Mouse (Mus musculus): ENCODE data around the gene Lrit2. TPM values are rescaled to one million over a fixed set of nuclear protein-coding genes. Genes with fewer than 3 reads are reported as not detected.
A peak's percentile ranks its signal among the peaks of the same experiment; 100 is the strongest.

Gene Lrit2
- polyA plus RNA-seq, 1 experiment from 2014 or later: not detected

DNA sequence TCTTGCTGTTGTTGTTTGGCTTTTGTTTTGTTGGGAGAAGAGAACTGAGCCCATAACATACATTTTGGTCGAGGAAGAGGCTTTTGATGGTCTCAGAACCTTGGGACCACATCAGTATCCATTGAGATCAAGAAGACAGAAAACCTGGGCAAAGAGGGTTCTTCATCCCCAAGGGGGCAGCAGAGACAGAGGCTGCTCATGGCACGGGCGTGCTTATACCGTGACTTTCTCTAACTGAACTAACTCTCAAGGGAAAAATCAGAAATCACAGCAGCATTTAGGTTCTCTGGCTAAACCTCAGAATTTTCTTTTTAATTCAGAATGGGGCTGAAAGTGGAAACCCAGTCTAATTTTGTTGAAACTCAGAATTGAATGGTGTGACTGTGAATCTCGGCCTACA lies 33.3 kb upstream of the Lrit2 start:
- Histone ChIP-seq H3K27ac (ENCODE audit: low read length) (no peak overlapping the region), H3K4me1 (ENCODE audit: insufficient read depth, low read depth, low read length) (no peaks in the 10 kb centered on the region), H3K9ac (replicated peaks; ENCODE audit: low read depth) (no peak overlapping the region), H3K4me3 (ENCODE audit: low read depth, low read length) (no peak overlapping the region), H3K36me3 (ENCODE audit: insufficient read depth, low read length) (no peaks in the 10 kb centered on the region), H3K27me3 (replicated peaks; ENCODE audit: insufficient read depth, low read length) (no peaks in the 10 kb centered on the region), H3K9me3 (ENCODE audit: low read length) (no peaks in the 10 kb centered on the region), H3K4me2 (replicated peaks; ENCODE audit: low read depth, low read length) (no peak overlapping the region)
- DNase-seq (ENCODE audit: low spot score) (no peak), ATAC-seq (no peak)
- 41% methylated on average over 5 of the region's 5 CpGs for WGBS
- no peak for TF ChIP-seq EP300 (IDR thresholded peaks at IDR 0.05)
- 0 out of 2 replicates have a peak, but pooled peaks have one; percentile 14 for TF ChIP-seq CTCF (IDR thresholded peaks at IDR 0.05)

DNA sequence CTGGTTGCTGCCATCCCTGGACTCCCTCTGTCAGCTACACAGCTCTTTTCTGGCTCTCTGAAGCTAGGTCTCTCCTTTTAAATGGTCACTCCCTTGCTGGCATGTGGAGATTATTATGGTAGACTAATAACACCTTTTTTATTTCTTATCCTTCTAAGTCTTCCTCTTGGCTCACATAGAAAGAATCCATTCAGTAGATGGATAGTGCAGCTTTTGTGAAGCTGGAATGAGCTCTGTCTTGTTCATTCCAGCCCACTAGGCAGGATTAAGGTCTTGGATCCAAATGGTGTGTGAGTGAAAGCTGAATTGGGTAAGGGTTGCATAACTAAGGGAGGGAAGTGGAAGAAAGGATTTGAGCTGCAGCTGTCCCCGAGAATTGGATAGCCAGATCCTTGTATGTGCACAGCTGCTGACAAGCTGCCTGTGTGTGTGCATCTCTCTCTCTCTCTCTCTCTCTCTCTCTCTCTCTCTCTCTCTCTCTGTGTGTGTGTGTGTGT lies 18.8 kb upstream of the Lrit2 start, which contains the start of gene Rgr:
Gene Rgr (minus strand): TSS at position 51 of the 497 bp plus-strand sequence.
- H3K4me1 ChIP-seq (ENCODE audit: insufficient read depth, low read depth, low read length): no peaks in the 10 kb centered on the region
- 55% methylated on average over 1 of the region's 1 CpGs for WGBS
- DNase-seq (ENCODE audit: low spot score) (no peak), ATAC-seq (no peak)
- H3K27ac ChIP-seq (ENCODE audit: low read length): no peak within 1 kb of the TSS
- TF ChIP-seq CTCF (IDR thresholded peaks at IDR 0.05): no peak
- TF ChIP-seq EP300 (IDR thresholded peaks at IDR 0.05): no peak
- no peaks in the 10 kb centered on the region for H3K9me3 ChIP-seq (ENCODE audit: low read length)
- H3K4me3 ChIP-seq (ENCODE audit: low read depth, low read length): no peak within 1 kb of the TSS
- H3K4me2 ChIP-seq (replicated peaks; ENCODE audit: low read depth, low read length): no peak within 1 kb of the TSS
- no peaks in the 10 kb centered on the region for H3K27me3 ChIP-seq (replicated peaks; ENCODE audit: insufficient read depth, low read length)
- H3K9ac ChIP-seq (replicated peaks; ENCODE audit: low read depth): no peak within 1 kb of the TSS
- H3K36me3 ChIP-seq (ENCODE audit: insufficient read depth, low read length): no peaks in the 10 kb centered on the region

DNA sequence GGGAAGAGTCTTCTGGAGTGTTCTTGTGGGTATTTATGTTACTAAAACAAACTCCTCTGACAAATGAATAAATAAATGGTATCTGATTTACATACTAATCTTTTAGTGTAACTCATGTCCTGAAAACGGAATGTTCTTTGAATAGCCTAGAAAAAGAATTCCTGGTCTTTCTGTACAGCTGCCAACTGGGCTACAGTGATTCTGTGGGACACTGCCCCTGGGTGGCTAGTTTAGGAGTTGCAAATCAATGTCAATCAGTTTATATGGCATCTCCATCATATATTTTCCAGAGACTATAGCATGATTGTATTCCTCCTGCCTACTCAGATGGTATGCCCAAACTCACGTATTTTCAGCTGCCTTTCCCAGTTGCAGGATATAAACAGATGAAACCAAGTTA lies 2.9 kb upstream of the Lrit2 start:
- Histone ChIP-seq H3K27me3 (replicated peaks; ENCODE audit: insufficient read depth, low read length) (no peaks in the 10 kb centered on the region), H3K4me2 (replicated peaks; ENCODE audit: low read depth, low read length) (no peak overlapping the region), H3K27ac (ENCODE audit: low read length) (no peak overlapping the region), H3K9me3 (ENCODE audit: low read length) (no peaks in the 10 kb centered on the region), H3K36me3 (ENCODE audit: insufficient read depth, low read length) (no peaks in the 10 kb centered on the region), H3K4me3 (ENCODE audit: low read depth, low read length) (no peak overlapping the region), H3K4me1 (ENCODE audit: insufficient read depth, low read depth, low read length) (no peaks in the 10 kb centered on the region), H3K9ac (replicated peaks; ENCODE audit: low read depth) (no peak overlapping the region)
- TF ChIP-seq CTCF (IDR thresholded peaks at IDR 0.05) (no peak), EP300 (IDR thresholded peaks at IDR 0.05) (no peak)
- DNase-seq (ENCODE audit: low spot score) (no peak), ATAC-seq (no peak)
- 39% methylated on average over 2 of the region's 2 CpGs for WGBS

DNA sequence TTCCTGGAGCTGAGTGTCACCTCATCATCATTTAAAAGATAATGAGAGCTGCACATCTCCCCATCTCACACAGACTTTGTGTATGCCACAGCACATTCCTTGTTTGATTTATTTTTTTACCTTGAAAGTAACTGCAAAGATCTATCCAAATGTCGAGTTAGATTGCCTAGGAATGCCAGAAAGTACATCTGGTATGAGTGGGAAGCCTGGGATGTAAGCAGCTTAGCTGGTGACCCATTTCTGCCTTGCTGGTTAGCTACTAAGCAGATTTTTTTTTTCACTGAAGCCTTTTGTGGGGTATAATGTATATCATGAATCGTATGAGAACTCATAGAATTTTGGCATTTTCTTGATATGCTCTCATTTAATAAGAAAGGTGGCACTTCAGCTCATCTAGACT lies 1.1 kb upstream of the Lrit2 start:
- DNase-seq (ENCODE audit: low spot score): no peak
- no peaks in the 10 kb centered on the region for H3K27me3 ChIP-seq (replicated peaks; ENCODE audit: insufficient read depth, low read length)
- TF ChIP-seq CTCF (IDR thresholded peaks at IDR 0.05): no peak
- no peak for TF ChIP-seq EP300 (IDR thresholded peaks at IDR 0.05)
- H3K4me2 ChIP-seq (replicated peaks; ENCODE audit: low read depth, low read length): no peak overlapping the region
- no peaks in the 10 kb centered on the region for H3K4me1 ChIP-seq (ENCODE audit: insufficient read depth, low read depth, low read length)
- H3K27ac ChIP-seq (ENCODE audit: low read length): no peak overlapping the region
- H3K9me3 ChIP-seq (ENCODE audit: low read length): no peaks in the 10 kb centered on the region
- H3K4me3 ChIP-seq (ENCODE audit: low read depth, low read length): no peak overlapping the region
- H3K36me3 ChIP-seq (ENCODE audit: insufficient read depth, low read length): no peaks in the 10 kb centered on the region
- WGBS: 41% methylated on average over 2 of the region's 2 CpGs
- ATAC-seq: no peak
- H3K9ac ChIP-seq (replicated peaks; ENCODE audit: low read depth): no peak overlapping the region

GRCm38 (mm10) chr14:37068516-37068915 lies 787 bp downstream of the Lrit2 start:
- Histone ChIP-seq H3K4me2 (replicated peaks; ENCODE audit: low read depth, low read length) (no peak overlapping the region), H3K9ac (replicated peaks; ENCODE audit: low read depth) (no peak overlapping the region), H3K9me3 (ENCODE audit: low read length) (no peaks in the 10 kb centered on the region), H3K4me1 (ENCODE audit: insufficient read depth, low read depth, low read length) (no peaks in the 10 kb centered on the region), H3K36me3 (ENCODE audit: insufficient read depth, low read length) (no peaks in the 10 kb centered on the region), H3K4me3 (ENCODE audit: low read depth, low read length) (no peak overlapping the region), H3K27ac (ENCODE audit: low read length) (no peak overlapping the region), H3K27me3 (replicated peaks; ENCODE audit: insufficient read depth, low read length) (no peaks in the 10 kb centered on the region)
- ATAC-seq (no peak), DNase-seq (ENCODE audit: low spot score) (peak; percentile 39)
- TF ChIP-seq CTCF (IDR thresholded peaks at IDR 0.05): no peak
- no peak for TF ChIP-seq EP300 (IDR thresholded peaks at IDR 0.05)
- 21% methylated on average over 9 of the region's 9 CpGs for WGBS

GRCm38 (mm10) chr14:37080724-37081123 lies 13.0 kb downstream of the Lrit2 start:
- TF ChIP-seq CTCF (IDR thresholded peaks at IDR 0.05) (no peak), EP300 (IDR thresholded peaks at IDR 0.05) (no peak)
- DNase-seq (ENCODE audit: low spot score): no peak
- ATAC-seq: no peak
- no peaks in the 10 kb centered on the region for H3K27me3 ChIP-seq (replicated peaks; ENCODE audit: insufficient read depth, low read length)
- H3K36me3 ChIP-seq (ENCODE audit: insufficient read depth, low read length): no peaks in the 10 kb centered on the region
- 63% methylated on average over 1 of the region's 1 CpGs for WGBS
- no peak overlapping the region for H3K4me2 ChIP-seq (replicated peaks; ENCODE audit: low read depth, low read length)
- no peak overlapping the region for H3K27ac ChIP-seq (ENCODE audit: low read length)
- H3K9ac ChIP-seq (replicated peaks; ENCODE audit: low read depth): no peak overlapping the region
- no peak overlapping the region for H3K4me3 ChIP-seq (ENCODE audit: low read depth, low read length)
- H3K9me3 ChIP-seq (ENCODE audit: low read length): no peaks in the 10 kb centered on the region
- no peaks in the 10 kb centered on the region for H3K4me1 ChIP-seq (ENCODE audit: insufficient read depth, low read depth, low read length)

DNA sequence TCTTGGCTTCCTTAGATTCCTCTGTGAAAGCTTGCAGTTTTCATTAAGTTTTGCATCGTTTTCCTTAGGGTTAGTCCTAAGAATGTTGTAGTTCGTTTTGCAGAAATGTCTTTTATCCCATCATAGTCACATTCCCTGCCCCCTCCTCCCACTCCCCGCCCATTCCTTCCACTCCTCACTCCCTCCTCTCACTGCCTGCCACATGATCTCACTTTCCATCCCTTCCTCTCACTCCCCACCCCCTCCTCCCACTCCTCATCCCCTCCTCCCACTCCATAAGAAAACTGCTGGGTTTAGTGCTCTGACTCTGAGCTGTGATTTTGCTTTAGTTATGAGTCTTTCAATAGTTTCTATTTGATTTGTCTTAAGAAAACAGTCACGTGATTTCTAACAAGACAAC lies 16.0 kb downstream of the Lrit2 start:
- Histone ChIP-seq H3K4me2 (replicated peaks; ENCODE audit: low read depth, low read length) (no peak overlapping the region), H3K9me3 (ENCODE audit: low read length) (no peaks in the 10 kb centered on the region), H3K4me1 (ENCODE audit: insufficient read depth, low read depth, low read length) (no peaks in the 10 kb centered on the region), H3K27me3 (replicated peaks; ENCODE audit: insufficient read depth, low read length) (no peaks in the 10 kb centered on the region), H3K36me3 (ENCODE audit: insufficient read depth, low read length) (no peaks in the 10 kb centered on the region), H3K4me3 (ENCODE audit: low read depth, low read length) (no peak overlapping the region), H3K9ac (replicated peaks; ENCODE audit: low read depth) (no peak overlapping the region), H3K27ac (ENCODE audit: low read length) (no peak overlapping the region)
- WGBS: 30% methylated on average over 4 of the region's 4 CpGs
- DNase-seq (ENCODE audit: low spot score): no peak
- no peak for TF ChIP-seq EP300 (IDR thresholded peaks at IDR 0.05)
- TF ChIP-seq CTCF (IDR thresholded peaks at IDR 0.05): no peak
- ATAC-seq: no peak
